Mouse (Mus musculus): Measurements from ENCODE around the gene Cdh23.

DNA sequence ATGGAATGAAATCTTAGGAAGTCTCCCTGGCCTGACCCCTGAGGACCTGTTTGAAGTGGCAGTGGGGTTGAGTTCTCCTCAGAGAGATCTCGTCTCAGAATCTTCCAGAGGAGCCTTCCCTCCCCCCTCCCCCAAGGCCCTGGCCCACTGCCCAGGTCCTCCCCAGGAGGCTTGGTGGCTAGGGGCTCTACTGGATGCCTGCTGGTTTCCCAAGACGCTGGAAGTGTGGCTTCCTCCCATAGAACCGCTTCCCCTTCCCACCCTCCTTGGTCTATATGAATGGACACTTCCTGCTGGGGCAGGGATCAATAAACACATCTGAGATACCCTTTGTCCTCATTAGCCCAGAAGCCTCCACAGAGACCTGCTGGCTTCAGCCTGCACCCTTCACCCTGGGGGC, 345.0 kb downstream of the Cdh23 start:
- no peak for TF ChIP-seq POLR2A (IDR thresholded peaks at IDR 0.05; ENCODE audit: insufficient read depth, low read depth, low read length)
- no peak for TF ChIP-seq CTCF (IDR thresholded peaks at IDR 0.05)

All from heart, adult 2 months (tissue).